Mouse (Mus musculus): Measurements from ENCODE around the gene B2m. TPM values are rescaled to one million over a fixed set of nuclear protein-coding genes. Genes with fewer than 3 reads are reported as not detected.

B2m gene
- polyA plus RNA-seq, 1 experiment from 2014 or later, result 385 TPM

DNA sequence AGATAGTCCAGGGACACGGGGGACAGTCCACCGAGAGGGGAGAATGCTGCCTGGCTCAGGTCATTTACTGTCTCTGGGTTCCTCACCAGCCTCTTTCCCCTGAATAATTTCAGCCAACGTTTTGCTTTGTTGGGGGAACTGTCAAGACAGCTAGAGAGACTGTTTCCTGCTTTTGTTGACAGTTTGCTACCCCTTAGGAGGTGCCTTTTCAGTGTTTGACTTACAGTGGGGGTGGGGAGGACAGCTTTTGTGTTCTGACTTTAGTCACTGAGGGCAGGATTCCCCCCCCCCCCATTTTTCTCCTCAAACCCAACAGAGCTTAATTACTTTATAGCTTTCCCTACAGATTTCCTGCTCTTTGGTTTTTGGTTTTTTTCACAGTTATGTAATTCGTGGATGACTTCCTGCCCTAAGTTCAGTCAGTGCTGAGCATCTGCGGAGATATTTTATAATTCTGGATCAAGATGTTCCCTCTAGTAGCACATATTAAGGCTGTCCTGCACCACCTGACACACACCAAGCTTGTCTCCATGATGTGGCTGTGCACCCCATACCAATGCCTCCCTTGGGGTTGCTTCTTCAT lies 20.6 kb upstream of the B2m start:
- no peaks in the 10 kb centered on the region for H3K9me3 ChIP-seq (ENCODE audit: control insufficient read depth, low read length)
- H3K27me3 ChIP-seq (replicated peaks; ENCODE audit: control insufficient read depth, insufficient read depth, low read length), result 0 out of 2 replicates have a peak, but pooled peaks cover 2% of the 10 kb centered on the region
- H3K4me1 ChIP-seq (ENCODE audit: control insufficient read depth, insufficient read depth, low read length), result peaks cover 2% of the 10 kb centered on the region; the same call in 1 of the 2 replicates
- H3K9ac ChIP-seq (ENCODE audit: low read depth, low read length), result no peak overlapping the region
- WGBS, result 32% methylated on average over 5 of the region's 5 CpGs
- H3K27ac ChIP-seq (ENCODE audit: low read length), result no peak overlapping the region
- H3K4me3 ChIP-seq (ENCODE audit: low read length), result no peak overlapping the region
- H3K36me3 ChIP-seq (ENCODE audit: control insufficient read depth, insufficient read depth, low read length), result no peaks in the 10 kb centered on the region
- ATAC-seq, result no peak
- H3K4me2 ChIP-seq (ENCODE audit: low read depth, low read length), result no peak overlapping the region

DNA sequence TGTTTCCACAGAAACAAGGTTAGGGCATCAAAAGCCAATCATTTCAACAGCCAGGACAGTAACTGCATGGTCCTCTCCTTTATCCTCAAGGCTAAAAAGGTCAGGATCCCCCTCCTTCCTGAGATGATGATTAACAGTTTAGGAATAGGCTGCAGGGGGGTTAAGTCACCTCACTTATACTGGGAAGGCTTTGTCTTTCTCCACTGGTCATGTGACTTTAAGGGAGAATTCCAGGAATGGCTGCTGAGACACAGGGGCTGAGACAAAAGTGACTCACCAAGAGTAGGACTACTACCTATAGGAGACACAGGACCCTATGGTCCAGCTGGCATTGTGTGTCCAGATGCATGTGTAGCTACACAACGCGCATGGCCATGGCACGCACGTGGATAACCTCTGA lies 19.9 kb upstream of the B2m start:
- 92% methylated on average over 4 of the region's 4 CpGs for WGBS
- no peak for ATAC-seq

DNA sequence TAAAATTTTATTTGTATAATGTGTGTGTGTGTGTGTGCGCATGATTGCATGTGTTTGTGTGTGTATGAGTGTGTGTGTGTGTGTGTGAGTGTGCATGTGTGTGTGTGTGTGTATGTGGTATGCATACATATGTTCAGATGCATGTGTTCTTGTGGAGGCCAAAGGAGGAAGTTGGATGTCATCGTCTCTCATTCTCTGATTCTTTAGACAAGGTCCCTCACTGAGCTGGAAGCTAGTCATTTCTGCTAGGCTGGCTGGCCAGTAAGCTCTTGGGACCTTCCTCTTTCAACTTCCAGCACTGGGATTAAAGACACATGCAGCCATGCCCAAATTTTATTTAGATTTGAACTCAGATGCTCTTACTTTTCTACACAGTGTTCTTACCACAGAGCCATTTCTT lies 15.4 kb upstream of the B2m start:
- no peak for ATAC-seq
- Histone ChIP-seq H3K9me3 (ENCODE audit: control insufficient read depth, low read length) (no peaks in the 10 kb centered on the region), H3K4me1 (ENCODE audit: control insufficient read depth, insufficient read depth, low read length) (0 out of 2 replicates have a peak, but pooled peaks cover 1% of the 10 kb centered on the region), H3K36me3 (ENCODE audit: control insufficient read depth, insufficient read depth, low read length) (no peaks in the 10 kb centered on the region), H3K4me3 (ENCODE audit: low read length) (no peak overlapping the region), H3K4me2 (ENCODE audit: low read depth, low read length) (no peak overlapping the region), H3K27ac (ENCODE audit: low read length) (no peak overlapping the region), H3K27me3 (replicated peaks; ENCODE audit: control insufficient read depth, insufficient read depth, low read length) (no peaks in the 10 kb centered on the region), H3K9ac (ENCODE audit: low read depth, low read length) (no peak overlapping the region)
- 92% methylated on average over 2 of the region's 2 CpGs for WGBS

More for the DNA sequence above, 19.9 kb upstream of the B2m start:
- H3K4me1 ChIP-seq (ENCODE audit: control insufficient read depth, insufficient read depth, low read length), result peaks cover 2% of the 10 kb centered on the region; the same call in 1 of the 2 replicates
- H3K9ac ChIP-seq (ENCODE audit: low read depth, low read length), result no peak overlapping the region
- H3K36me3 ChIP-seq (ENCODE audit: control insufficient read depth, insufficient read depth, low read length), result no peaks in the 10 kb centered on the region
- H3K9me3 ChIP-seq (ENCODE audit: control insufficient read depth, low read length), result no peaks in the 10 kb centered on the region
- no peak overlapping the region for H3K4me3 ChIP-seq (ENCODE audit: low read length)
- no peak overlapping the region for H3K4me2 ChIP-seq (ENCODE audit: low read depth, low read length)
- H3K27ac ChIP-seq (ENCODE audit: low read length), result no peak overlapping the region
- 0 out of 2 replicates have a peak, but pooled peaks cover 2% of the 10 kb centered on the region for H3K27me3 ChIP-seq (replicated peaks; ENCODE audit: control insufficient read depth, insufficient read depth, low read length)

DNA sequence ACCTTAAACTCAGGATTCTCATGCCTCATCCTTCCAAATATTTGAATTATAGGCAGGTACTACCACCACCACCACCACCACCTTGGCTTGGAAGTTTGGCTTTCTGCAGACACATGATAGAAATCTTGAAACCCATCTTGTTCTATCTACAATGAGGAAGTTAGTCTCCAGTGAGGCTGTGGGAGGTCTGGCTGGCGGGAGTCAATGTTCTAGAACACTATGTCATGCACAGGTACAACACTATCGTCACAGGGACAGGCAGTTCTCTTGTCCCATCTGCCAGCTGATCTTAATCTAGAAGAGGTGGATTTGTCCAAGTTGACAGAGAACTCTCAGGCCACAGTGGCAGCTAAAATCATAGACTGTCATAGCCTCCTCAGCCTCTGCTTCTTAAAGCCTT lies 14.9 kb upstream of the B2m start:
- Histone ChIP-seq H3K36me3 (ENCODE audit: control insufficient read depth, insufficient read depth, low read length) (no peaks in the 10 kb centered on the region), H3K4me2 (ENCODE audit: low read depth, low read length) (no peak overlapping the region), H3K27ac (ENCODE audit: low read length) (no peak overlapping the region), H3K4me1 (ENCODE audit: control insufficient read depth, insufficient read depth, low read length) (no peaks in the 10 kb centered on the region), H3K9me3 (ENCODE audit: control insufficient read depth, low read length) (no peaks in the 10 kb centered on the region), H3K9ac (ENCODE audit: low read depth, low read length) (no peak overlapping the region), H3K4me3 (ENCODE audit: low read length) (no peak overlapping the region), H3K27me3 (replicated peaks; ENCODE audit: control insufficient read depth, insufficient read depth, low read length) (no peaks in the 10 kb centered on the region)
- WGBS, result 75% methylated on average over 2 of the region's 2 CpGs
- no peak for ATAC-seq

DNA sequence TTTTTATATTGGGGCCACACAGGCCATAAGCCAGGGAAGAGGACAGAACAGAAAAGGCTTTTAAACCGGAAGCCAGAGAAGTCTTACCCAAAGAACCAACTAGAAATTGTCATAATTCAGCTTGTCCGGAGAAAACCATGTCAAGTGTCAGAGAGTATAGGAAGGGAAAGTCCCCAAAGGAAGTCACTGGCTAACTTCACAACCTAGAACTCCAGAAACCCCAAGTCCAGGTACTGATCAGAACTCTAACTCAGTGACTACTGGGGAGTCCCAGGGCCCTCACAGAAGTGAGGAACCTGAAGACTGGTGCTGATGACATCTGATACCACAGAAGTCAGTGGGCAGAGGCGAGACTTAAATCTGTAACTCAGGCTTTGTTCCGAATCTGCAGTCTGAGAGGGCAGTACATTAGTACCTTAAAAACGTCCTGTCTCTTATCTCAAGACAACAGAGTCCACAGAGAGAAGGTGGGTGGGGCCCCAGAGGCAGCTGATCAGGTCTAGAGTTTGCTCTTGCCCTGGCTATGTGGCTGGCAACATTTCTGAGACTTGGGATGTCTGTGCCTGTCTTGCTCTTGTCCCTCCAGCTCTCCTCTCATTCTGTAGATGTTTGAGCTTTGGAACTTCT lies 9.5 kb upstream of the B2m start:
- H3K9me3 ChIP-seq (ENCODE audit: control insufficient read depth, low read length), result no peaks in the 10 kb centered on the region
- 46% methylated on average over 5 of the region's 5 CpGs for WGBS
- H3K4me2 ChIP-seq (ENCODE audit: low read depth, low read length), result no peak overlapping the region
- peak; percentile 90 for ATAC-seq
- H3K4me1 ChIP-seq (ENCODE audit: control insufficient read depth, insufficient read depth, low read length), result peaks cover 4% of the 10 kb centered on the region; the same call in 1 of the 2 replicates
- H3K4me3 ChIP-seq (ENCODE audit: low read length), result no peak overlapping the region
- no peak overlapping the region for H3K9ac ChIP-seq (ENCODE audit: low read depth, low read length)
- H3K36me3 ChIP-seq (ENCODE audit: control insufficient read depth, insufficient read depth, low read length), result no peaks in the 10 kb centered on the region
- H3K27ac ChIP-seq (ENCODE audit: low read length), result no peak overlapping the region
- no peaks in the 10 kb centered on the region for H3K27me3 ChIP-seq (replicated peaks; ENCODE audit: control insufficient read depth, insufficient read depth, low read length)

DNA sequence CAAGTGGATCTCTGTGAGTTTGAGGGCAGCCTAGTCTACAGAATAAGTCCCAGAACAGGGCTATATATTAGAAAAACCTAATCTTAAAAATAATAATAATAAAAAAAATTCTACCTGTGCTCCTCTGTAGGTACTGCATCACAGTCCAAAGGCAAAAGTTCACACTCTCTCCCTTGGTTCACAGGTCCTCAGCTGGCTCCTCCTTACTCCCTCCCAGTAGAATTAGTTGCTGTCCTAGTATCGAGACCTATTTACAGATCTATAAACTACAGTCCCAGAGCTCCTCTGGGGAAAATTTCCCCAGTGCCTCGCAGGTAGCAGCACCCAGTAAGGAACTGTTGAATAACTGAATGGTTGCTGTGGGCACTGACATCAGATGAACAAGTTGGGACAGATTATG lies 6.7 kb upstream of the B2m start:
- no peak overlapping the region for H3K4me3 ChIP-seq (ENCODE audit: low read length)
- no peaks in the 10 kb centered on the region for H3K27me3 ChIP-seq (replicated peaks; ENCODE audit: control insufficient read depth, insufficient read depth, low read length)
- no peaks in the 10 kb centered on the region for H3K9me3 ChIP-seq (ENCODE audit: control insufficient read depth, low read length)
- H3K36me3 ChIP-seq (ENCODE audit: control insufficient read depth, insufficient read depth, low read length), result no peaks in the 10 kb centered on the region
- 61% methylated on average over 2 of the region's 2 CpGs for WGBS
- no peak overlapping the region for H3K4me2 ChIP-seq (ENCODE audit: low read depth, low read length)
- H3K9ac ChIP-seq (ENCODE audit: low read depth, low read length), result no peak overlapping the region
- H3K27ac ChIP-seq (ENCODE audit: low read length), result no peak overlapping the region
- ATAC-seq, result peak; percentile 55; the same call in 1 of the 2 replicates
- H3K4me1 ChIP-seq (ENCODE audit: control insufficient read depth, insufficient read depth, low read length), result peaks cover 4% of the 10 kb centered on the region; the same call in 1 of the 2 replicates

DNA sequence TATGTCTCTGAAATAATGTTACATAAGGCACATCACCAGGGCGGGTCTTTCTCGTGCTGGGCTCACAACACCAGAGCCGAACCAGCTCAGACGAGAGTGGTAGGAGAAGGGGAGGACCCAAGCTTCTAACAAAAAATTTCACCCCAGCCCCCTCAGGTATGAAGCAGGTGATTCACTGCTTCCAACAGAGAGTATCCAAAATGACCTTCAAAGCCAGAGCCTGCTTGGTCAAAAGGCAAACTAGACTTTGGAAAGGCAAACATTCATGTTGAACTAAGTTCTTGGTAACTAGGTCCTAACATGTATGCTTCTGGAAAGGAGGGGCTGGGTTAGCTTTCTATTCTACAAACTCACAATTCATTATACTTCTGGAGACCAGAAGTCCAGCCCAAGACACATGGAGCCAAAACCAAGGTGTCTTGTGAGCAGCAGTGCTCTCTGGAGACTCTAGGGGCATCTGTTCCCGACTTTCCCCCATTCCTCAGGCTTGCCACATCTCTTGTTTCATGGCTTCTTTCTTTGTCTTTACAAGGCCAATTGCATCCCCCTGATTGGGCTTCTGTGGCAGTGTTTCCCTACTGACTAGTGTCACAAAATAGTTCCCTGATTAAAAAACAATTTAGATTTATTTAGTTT lies 6.0 kb upstream of the B2m start:
- H3K4me1 ChIP-seq (ENCODE audit: control insufficient read depth, insufficient read depth, low read length), result peaks cover 4% of the 10 kb centered on the region; the same call in 1 of the 2 replicates
- H3K4me2 ChIP-seq (ENCODE audit: low read depth, low read length), result no peak overlapping the region
- no peaks in the 10 kb centered on the region for H3K36me3 ChIP-seq (ENCODE audit: control insufficient read depth, insufficient read depth, low read length)
- H3K9me3 ChIP-seq (ENCODE audit: control insufficient read depth, low read length), result no peaks in the 10 kb centered on the region
- ATAC-seq, result no peak
- 73% methylated on average over 5 of the region's 5 CpGs for WGBS
- no peak overlapping the region for H3K4me3 ChIP-seq (ENCODE audit: low read length)
- H3K27me3 ChIP-seq (replicated peaks; ENCODE audit: control insufficient read depth, insufficient read depth, low read length), result no peaks in the 10 kb centered on the region
- no peak overlapping the region for H3K27ac ChIP-seq (ENCODE audit: low read length)
- no peak overlapping the region for H3K9ac ChIP-seq (ENCODE audit: low read depth, low read length)

DNA sequence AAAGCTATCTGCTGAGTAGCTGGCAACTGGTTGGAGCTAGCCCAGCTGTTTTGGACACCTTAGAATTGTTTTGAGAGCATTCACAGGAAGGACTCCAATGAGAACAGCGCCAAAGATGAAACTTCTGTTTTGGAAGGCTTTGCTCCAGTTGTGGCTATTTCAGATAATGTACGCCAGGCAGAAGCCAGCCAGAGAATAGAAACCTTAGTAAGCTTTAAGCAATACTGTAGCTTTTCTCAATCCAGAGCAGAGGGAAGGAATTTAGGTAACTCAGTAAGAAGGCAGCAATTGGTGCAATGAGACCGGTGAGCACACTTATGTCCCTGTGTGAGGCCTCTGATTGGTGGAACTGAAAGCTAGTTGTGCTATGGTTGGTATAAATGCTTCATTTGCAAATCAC lies 4.4 kb upstream of the B2m start:
- H3K9me3 ChIP-seq (ENCODE audit: control insufficient read depth, low read length), result no peaks in the 10 kb centered on the region
- no peak overlapping the region for H3K4me3 ChIP-seq (ENCODE audit: low read length)
- no peak overlapping the region for H3K4me2 ChIP-seq (ENCODE audit: low read depth, low read length)
- no peaks in the 10 kb centered on the region for H3K36me3 ChIP-seq (ENCODE audit: control insufficient read depth, insufficient read depth, low read length)
- WGBS, result 93% methylated on average over 3 of the region's 3 CpGs
- no peak overlapping the region for H3K27ac ChIP-seq (ENCODE audit: low read length)
- H3K27me3 ChIP-seq (replicated peaks; ENCODE audit: control insufficient read depth, insufficient read depth, low read length), result no peaks in the 10 kb centered on the region
- no peak overlapping the region for H3K9ac ChIP-seq (ENCODE audit: low read depth, low read length)
- ATAC-seq, result no peak
- H3K4me1 ChIP-seq (ENCODE audit: control insufficient read depth, insufficient read depth, low read length), result peaks cover 6% of the 10 kb centered on the region; the same call in 1 of the 2 replicates

DNA sequence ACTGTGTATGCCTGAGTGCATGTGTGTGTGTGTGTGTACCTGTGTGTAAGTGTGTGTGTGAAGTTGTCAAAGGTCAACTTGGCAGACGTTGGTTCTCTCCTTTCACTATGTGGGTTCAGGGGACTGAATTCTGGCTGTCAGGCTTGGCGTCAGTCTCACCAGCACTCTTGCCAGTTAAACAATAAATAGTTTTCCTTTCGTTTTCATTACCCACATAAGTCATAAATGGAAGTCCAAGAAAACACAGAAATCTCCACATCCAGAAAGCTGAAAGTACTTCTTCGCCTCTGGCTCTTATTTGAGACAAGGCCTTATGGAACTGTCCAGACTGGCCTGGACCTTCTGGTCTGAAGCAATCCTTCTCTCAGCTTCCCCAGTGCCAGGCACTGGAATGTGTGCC lies 1.7 kb upstream of the B2m start:
- WGBS, result 70% methylated on average over 4 of the region's 4 CpGs
- Histone ChIP-seq H3K4me1 (ENCODE audit: control insufficient read depth, insufficient read depth, low read length) (peaks cover 14% of the 10 kb centered on the region), H3K4me3 (ENCODE audit: low read length) (no peak overlapping the region), H3K36me3 (ENCODE audit: control insufficient read depth, insufficient read depth, low read length) (no peaks in the 10 kb centered on the region), H3K9me3 (ENCODE audit: control insufficient read depth, low read length) (no peaks in the 10 kb centered on the region), H3K27ac (ENCODE audit: low read length) (no peak overlapping the region), H3K9ac (ENCODE audit: low read depth, low read length) (no peak overlapping the region), H3K4me2 (ENCODE audit: low read depth, low read length) (no peak overlapping the region), H3K27me3 (replicated peaks; ENCODE audit: control insufficient read depth, insufficient read depth, low read length) (no peaks in the 10 kb centered on the region)
- no peak for ATAC-seq
